Mouse (Mus musculus) liver, embryonic 11.5 days (tissue): ENCODE data around the gene Clec12b. TPM values are rescaled to one million over a fixed set of nuclear protein-coding genes. Genes with fewer than 3 reads are reported as not detected.
"Not testable (repeated sequence)": the region's sequence is repeated elsewhere in the genome, so short reads cannot be mapped to it uniquely, and the experiment has no call there.

ENCODE experiments used
- ATAC-seq: fragments of 200-750 bp; cut with Nextera tagmentation; replicated peaks from 2 replicates; pipeline ENCODE4 v1.8.0; 2017; ENCODE audit warnings: moderate number of reproducible peaks, mild to moderate bottlenecking, moderate TSS enrichment, moderate library complexity; ENCODE audit not compliant: low FRiP score
- DNase-seq: peaks from one replicate; pipeline ENCODE4 v3.0.0-alpha.2; 2017; ENCODE audit warnings: low spot score
- H3K27ac ChIP-seq: fragments of 300-500 bp; sonication (generic); 2 replicates; pipeline ENCODE4 v1.5.1; 2014; ENCODE audit warnings: mild to moderate bottlenecking, low read depth, low read length, control low read depth
- H3K27me3 ChIP-seq: fragments of 300-500 bp; sonication (generic); replicated peaks from 2 replicates; pipeline ENCODE4 v1.6.1; 2014; ENCODE audit warnings: low read length, mixed read lengths; ENCODE audit not compliant: control insufficient read depth, insufficient read depth
- H3K36me3 ChIP-seq: fragments of 300-500 bp; sonication (generic); 2 replicates; pipeline ENCODE4 v1.6.1; 2014; ENCODE audit warnings: mild to moderate bottlenecking, low read length, moderate library complexity, mixed read lengths; ENCODE audit not compliant: control insufficient read depth, insufficient read depth
- H3K4me1 ChIP-seq: fragments of 300-500 bp; sonication (generic); replicated peaks from 2 replicates; pipeline ENCODE4 v1.6.1; 2014; ENCODE audit warnings: low read length, mixed read lengths; ENCODE audit not compliant: control insufficient read depth, insufficient read depth
- H3K4me2 ChIP-seq: fragments of 300-500 bp; sonication (generic); 2 replicates; pipeline ENCODE4 v1.6.1; 2014; ENCODE audit warnings: mild to moderate bottlenecking, control low read depth, moderate library complexity
- H3K4me3 ChIP-seq: fragments of 300-500 bp; sonication (generic); 2 replicates; pipeline ENCODE4 v1.5.1; 2014; ENCODE audit warnings: low read depth, low read length, control low read depth
- H3K9ac ChIP-seq: fragments of 300-500 bp; sonication (generic); 2 replicates; pipeline ENCODE4 v1.6.1; 2014; ENCODE audit warnings: low read depth, low read length, control low read depth
- H3K9me3 ChIP-seq: fragments of 300-500 bp; sonication (generic); 2 replicates; pipeline ENCODE4 v1.6.1; 2016; ENCODE audit warnings: low read length, inconsistent platforms, mixed read lengths; ENCODE audit not compliant: control insufficient read depth
- WGBS: fragments of 180-500 bp; shearing (Covaris S2); extraction: QIAGEN DNeasy Blood & Tissue Kit; methylation state at CpG from one replicate; pipeline ENCODE4 v1.1.7; 2014; 5-methylcytosine and 5-hydroxymethylcytosine counted together
- polyA plus RNA-seq: library from polyadenylated mRNA; unstranded; fragments of >200 nt; fragmentation: Nextera tagmentation; extraction: Ambion mirVana; gene quantifications from 2 replicates; pipeline ENCODE4 v1.2.1, GENCODE M21; 2014

Gene Clec12b
- polyA plus RNA-seq, 1 experiment from 2014 or later = not detected

DNA sequence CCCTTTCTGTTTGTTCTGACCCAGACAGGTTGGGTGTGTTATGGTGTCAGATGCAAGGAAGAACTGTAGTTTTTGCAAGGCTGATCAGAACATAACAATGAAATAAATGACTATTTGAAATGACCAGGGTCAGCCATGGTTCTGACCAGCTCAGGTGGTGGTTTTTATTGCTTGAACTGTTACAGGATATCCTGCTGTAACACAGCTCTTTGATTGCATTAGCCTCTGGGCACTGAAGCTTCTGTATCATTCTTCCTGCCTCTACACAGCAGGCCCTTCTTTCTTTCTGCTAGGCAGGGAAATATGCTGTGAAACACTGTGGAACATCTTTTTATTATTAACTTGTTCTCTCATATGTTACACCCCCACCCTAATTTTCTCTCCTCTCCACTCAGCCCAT, 29.2 kb downstream of the Clec12b start:
- no peak overlapping the region for H3K4me2 ChIP-seq
- H3K27ac ChIP-seq = no peak overlapping the region
- no peaks in the 10 kb centered on the region for H3K9me3 ChIP-seq
- ATAC-seq (no peak), DNase-seq (no peak)
- no peak overlapping the region for H3K4me3 ChIP-seq
- H3K36me3 ChIP-seq = no peaks in the 10 kb centered on the region
- H3K27me3 ChIP-seq = no peaks in the 10 kb centered on the region
- H3K4me1 ChIP-seq = no peaks in the 10 kb centered on the region
- H3K9ac ChIP-seq = no peak overlapping the region

GRCm38 (mm10) chr6:129355774-129356173, 29.9 kb downstream of the Clec12b start:
- H3K4me1 ChIP-seq = no peaks in the 10 kb centered on the region
- H3K9me3 ChIP-seq = no peaks in the 10 kb centered on the region
- H3K4me3 ChIP-seq = no peak overlapping the region
- no peak overlapping the region for H3K27ac ChIP-seq
- no peaks in the 10 kb centered on the region for H3K36me3 ChIP-seq
- no peak overlapping the region for H3K4me2 ChIP-seq
- H3K9ac ChIP-seq = no peak overlapping the region
- H3K27me3 ChIP-seq = no peaks in the 10 kb centered on the region
- no peak for ATAC-seq
- 89% methylated on average over 2 of the region's 2 CpGs for WGBS
- no peak for DNase-seq

- DNase-seq (no peak), ATAC-seq (no peak)
- no peak overlapping the region for H3K27ac ChIP-seq
- no peak overlapping the region for H3K4me3 ChIP-seq
- no peak overlapping the region for H3K9ac ChIP-seq
- H3K9me3 ChIP-seq = peaks cover 3% of the 10 kb centered on the region; the same call in 1 of the 2 replicates
- H3K36me3 ChIP-seq = no peaks in the 10 kb centered on the region
- H3K27me3 ChIP-seq = no peaks in the 10 kb centered on the region
- 80% methylated on average over 3 of the region's 3 CpGs for WGBS
- no peaks in the 10 kb centered on the region; the same call in 1 of the 2 replicates for H3K4me1 ChIP-seq
- H3K4me2 ChIP-seq = no peak overlapping the region
Measured at GRCm38 (mm10) chr6:129351091-129351490, 34.6 kb downstream of the Clec12b start.

GRCm38 (mm10) chr6:129349524-129350352, 35.9 kb downstream of the Clec12b start:
- H3K4me1 ChIP-seq = no peaks in the 10 kb centered on the region; the same call in 1 of the 2 replicates
- H3K9ac ChIP-seq = no peak overlapping the region
- 39% methylated on average over 4 of the region's 4 CpGs for WGBS
- peaks cover 3% of the 10 kb centered on the region; the same call in 1 of the 2 replicates for H3K9me3 ChIP-seq
- no peaks in the 10 kb centered on the region for H3K36me3 ChIP-seq
- H3K4me3 ChIP-seq = no peak overlapping the region
- DNase-seq = no peak
- H3K27me3 ChIP-seq = no peaks in the 10 kb centered on the region
- no peak overlapping the region for H3K4me2 ChIP-seq
- no peak overlapping the region for H3K27ac ChIP-seq
- peak; percentile 47 for ATAC-seq

- H3K36me3 ChIP-seq = no peaks in the 10 kb centered on the region
- no peaks in the 10 kb centered on the region; the same call in 1 of the 2 replicates for H3K4me1 ChIP-seq
- no peak overlapping the region for H3K4me2 ChIP-seq
- DNase-seq = no peak
- no peak overlapping the region for H3K9ac ChIP-seq
- H3K27ac ChIP-seq = no peak overlapping the region
- H3K4me3 ChIP-seq = no peak overlapping the region
- peaks cover 3% of the 10 kb centered on the region; the same call in 1 of the 2 replicates for H3K9me3 ChIP-seq
- ATAC-seq = no peak
- WGBS = 58% methylated on average over 3 of the region's 3 CpGs
- no peaks in the 10 kb centered on the region for H3K27me3 ChIP-seq
Measured at GRCm38 (mm10) chr6:129344408-129344807, 41.3 kb downstream of the Clec12b start.

- DNase-seq, H3K9ac ChIP-seq, H3K4me1 ChIP-seq, H3K4me2 ChIP-seq, ATAC-seq, H3K36me3 ChIP-seq, H3K4me3 ChIP-seq, H3K27ac ChIP-seq, H3K9me3 ChIP-seq, H3K27me3 ChIP-seq: not testable (repeated sequence)
- 68% methylated on average over 4 of the region's 4 CpGs for WGBS
Measured at GRCm38 (mm10) chr6:129342391-129342790, 43.3 kb downstream of the Clec12b start, which contains the start of gene Clec12a. Gene Clec12a, plus strand, starts transcription at chr6:129342691.

DNA sequence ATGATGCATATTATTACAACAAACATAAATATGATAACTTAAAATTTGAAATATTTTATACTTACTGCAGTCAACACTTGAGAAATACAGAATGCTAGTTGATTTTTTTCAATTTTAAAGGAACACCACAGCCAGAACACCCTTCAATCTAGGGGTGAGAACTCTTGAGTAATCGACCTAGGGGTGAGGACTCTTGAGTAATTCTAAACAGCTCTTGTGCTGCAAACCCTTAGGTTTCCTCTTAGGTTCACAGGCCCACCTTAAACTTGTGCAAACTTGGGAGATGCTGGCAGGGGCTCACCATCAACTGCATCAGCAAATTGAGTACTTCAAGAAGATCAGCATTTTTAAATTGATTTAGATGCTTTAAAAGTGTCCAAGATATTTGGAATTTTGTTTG, 47.9 kb downstream of the Clec12b start:
- H3K4me1 ChIP-seq = no peaks in the 10 kb centered on the region
- no peak for DNase-seq
- ATAC-seq = no peak
- H3K27me3 ChIP-seq = no peaks in the 10 kb centered on the region
- no peaks in the 10 kb centered on the region for H3K36me3 ChIP-seq
- H3K4me2 ChIP-seq = no peak overlapping the region
- H3K9me3 ChIP-seq = no peaks in the 10 kb centered on the region
- no peak overlapping the region for H3K4me3 ChIP-seq
- 64% methylated on average over 1 of the region's 1 CpGs for WGBS
- H3K9ac ChIP-seq = no peak overlapping the region
- no peak overlapping the region for H3K27ac ChIP-seq

- DNase-seq (no peak), ATAC-seq (peak; percentile 81)
- H3K4me1 ChIP-seq = no peaks in the 10 kb centered on the region
- WGBS = 19% methylated on average over 11 of the region's 11 CpGs
- H3K27me3 ChIP-seq = no peaks in the 10 kb centered on the region
- H3K27ac ChIP-seq = no peak overlapping the region
- no peak overlapping the region for H3K4me3 ChIP-seq
- H3K36me3 ChIP-seq = no peaks in the 10 kb centered on the region
- H3K9ac ChIP-seq = no peak overlapping the region
- H3K4me2 ChIP-seq = no peak overlapping the region
- no peaks in the 10 kb centered on the region for H3K9me3 ChIP-seq
Measured at GRCm38 (mm10) chr6:129333674-129334078, 52.0 kb downstream of the Clec12b start.

DNA sequence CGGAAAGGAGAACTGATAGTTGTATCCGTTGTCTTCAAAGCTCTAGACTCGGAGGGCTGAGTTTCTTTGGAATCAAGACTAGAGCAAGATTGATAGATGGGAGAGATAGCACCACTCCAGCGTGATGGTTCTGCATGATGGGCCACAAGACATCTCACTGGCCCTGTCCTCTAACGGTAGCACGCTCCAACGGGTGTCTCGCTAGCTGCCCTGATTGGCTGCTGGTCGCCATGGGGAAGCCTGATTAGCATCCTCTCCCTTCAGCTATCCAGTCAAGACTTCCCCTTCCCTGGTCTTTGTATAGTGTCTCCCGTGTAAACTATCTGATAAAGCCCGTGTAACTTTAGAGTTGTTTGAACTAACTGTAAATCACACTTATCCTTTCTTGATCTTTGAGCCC, 54.1 kb downstream of the Clec12b start, which contains the start of gene 4922502D21Rik:
Gene 4922502D21Rik, minus strand, starts transcription at position 187 of the 400 bp plus-strand sequence.
- 50% methylated on average over 11 of the region's 11 CpGs for WGBS
- DNase-seq (no peak), ATAC-seq (no peak)
- H3K36me3 ChIP-seq = no peaks in the 10 kb centered on the region
- H3K9ac ChIP-seq = no peak within 1 kb of the TSS
- no peak within 1 kb of the TSS for H3K27ac ChIP-seq
- H3K9me3 ChIP-seq = no peaks in the 10 kb centered on the region
- H3K4me1 ChIP-seq = no peaks in the 10 kb centered on the region
- no peak within 1 kb of the TSS for H3K4me2 ChIP-seq
- H3K27me3 ChIP-seq = no peaks in the 10 kb centered on the region
- no peak within 1 kb of the TSS for H3K4me3 ChIP-seq
